In the genomic region with DNA sequence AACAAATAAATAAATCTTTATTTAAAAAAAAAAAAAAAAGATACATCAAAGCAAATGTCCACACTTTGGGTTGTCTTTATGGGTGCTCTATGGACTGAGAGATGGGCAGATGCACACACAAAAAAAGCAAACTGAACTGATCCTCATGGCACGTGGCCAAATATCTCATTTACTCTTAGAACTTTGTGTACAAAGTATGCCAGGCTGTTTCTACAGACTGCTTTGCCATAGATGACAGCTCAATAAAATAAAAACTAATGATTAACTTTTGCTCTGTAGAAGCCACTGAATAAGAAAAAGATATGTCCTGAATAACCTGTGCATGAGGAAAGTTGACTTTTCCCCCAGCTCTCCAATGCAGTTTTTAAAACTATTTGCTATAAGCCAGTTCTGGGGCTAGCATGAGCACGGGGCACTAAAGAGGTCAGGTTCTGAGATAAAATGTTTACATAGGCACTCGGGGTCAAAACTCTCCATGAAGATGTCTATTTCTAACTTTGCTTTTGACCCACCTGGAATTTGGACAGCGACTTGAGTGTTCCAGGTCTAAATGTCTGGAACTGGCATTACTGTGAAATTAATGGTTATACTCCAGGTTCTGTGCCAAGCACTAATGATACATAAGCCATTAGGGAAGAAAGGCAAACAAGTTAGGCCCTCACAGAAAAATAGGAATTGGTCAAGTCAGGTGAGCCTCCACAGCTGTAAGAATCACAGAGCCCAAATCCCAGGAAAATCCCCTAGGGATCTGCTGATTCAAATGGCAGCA, we compare ENCODE assay signal across 19 mouse cellular contexts. TPM values are rescaled to one million over a fixed set of nuclear protein-coding genes. Genes with fewer than 3 reads are reported as not detected.
DNase-seq lines count a peak whose midpoint lies in the region; ATAC-seq and TF ChIP-seq lines count a peak whose summit lies in the region.
"Had no signal": no experiment of that assay in that cellular context is flagged by ENCODE, and none has a peak within 500 bp of the region (broad histone marks: within the 10 kb centered on the region; RNA-seq: fewer than 3 reads in every experiment).

No protein-coding gene starts in this region.

- no peaks in the 10 kb centered on the region for H3K4me1 ChIP-seq in stomach, embryonic 15.5 days
- no peaks in the 10 kb centered on the region for H3K4me1 ChIP-seq in stomach, postnatal 0 days (replicated peaks; ENCODE audit: control insufficient read depth, insufficient read depth)
- peaks cover 18% of the 10 kb centered on the region for H3K4me1 ChIP-seq in kidney, adult 2 months (ENCODE audit: control insufficient read depth, insufficient read depth, low read length)
- H3K4me1 ChIP-seq: midbrain, embryonic 15.5 days had no signal

- peak; percentile 60; the same call in 1 of the 2 replicates for ATAC-seq in stomach, embryonic 15.5 days (ENCODE audit: insufficient read depth, low FRiP score, low read depth)
- no peak for ATAC-seq in stomach, postnatal 0 days (ENCODE audit: low FRiP score, low TSS enrichment)
- ATAC-seq: hindbrain, embryonic 16.5 days; midbrain, embryonic 15.5 days had no signal

- no peak overlapping the region for H3K27ac ChIP-seq in stomach, embryonic 15.5 days
- no peak overlapping the region for H3K27ac ChIP-seq in stomach, postnatal 0 days (replicated peaks)
- peak overlapping the region; percentile 99 for H3K27ac ChIP-seq in kidney, adult 2 months (ENCODE audit: insufficient read depth, low read depth, low read length)
- H3K27ac ChIP-seq: forebrain, embryonic 12.5 days; midbrain, embryonic 15.5 days had no signal

- no peaks in the 10 kb centered on the region for H3K36me3 ChIP-seq in stomach, embryonic 15.5 days
- no peaks in the 10 kb centered on the region for H3K36me3 ChIP-seq in stomach, postnatal 0 days (ENCODE audit: control insufficient read depth, insufficient read depth, low read length)
- H3K36me3 ChIP-seq in kidney, adult 2 months (ENCODE audit: control insufficient read depth, insufficient read depth, low read length): no peaks in the 10 kb centered on the region
- H3K36me3 ChIP-seq: forebrain, embryonic 12.5 days; midbrain, embryonic 15.5 days had no signal

- TF ChIP-seq POLR2A in kidney, adult 2 months (IDR thresholded peaks at IDR 0.05; ENCODE audit: low read depth, low read length): no peak

- no peak for TF ChIP-seq EP300 in stomach, postnatal 0 days (optimal IDR thresholded peaks at IDR 0.05)

- no peak overlapping the region for H3K9ac ChIP-seq in stomach, embryonic 15.5 days
- no peak overlapping the region for H3K9ac ChIP-seq in stomach, postnatal 0 days (ENCODE audit: low read length)
- H3K9ac ChIP-seq: forebrain, embryonic 12.5 days; midbrain, embryonic 15.5 days had no signal

- no peak overlapping the region for H3K4me3 ChIP-seq in stomach, embryonic 15.5 days (replicated peaks)
- no peak overlapping the region for H3K4me3 ChIP-seq in stomach, postnatal 0 days (ENCODE audit: low read depth, low read length)
- no peak overlapping the region for H3K4me3 ChIP-seq in kidney, adult 2 months (ENCODE audit: insufficient read depth, low read depth, low read length)
- H3K4me3 ChIP-seq: forebrain, embryonic 12.5 days; midbrain, embryonic 15.5 days; myocyte had no signal

- 50% methylated on average over 4 of the region's 4 CpGs for WGBS in stomach, embryonic 15.5 days
- WGBS in stomach, postnatal 0 days: 45% methylated on average over 4 of the region's 4 CpGs
- 50% methylated on average over 4 of the region's 4 CpGs for whole genome bisulfite sequencing in kidney, adult 2 months

- no peak for DNase-seq in stomach, postnatal 0 days (ENCODE audit: low spot score)
- DNase-seq in kidney, adult 2 months: peak; percentile 88
- DNase-seq in kidney, postnatal 25 days: peak; percentile 49 to 54
- no peak for DNase-seq in cerebellum, postnatal 4 days (ENCODE audit: low spot score in 2 of 2)
- DNase-seq in ovary, postnatal 10 days (ENCODE audit: low spot score): no peak
- no peak for DNase-seq in lung, postnatal 14 days
- DNase-seq: adrenal gland, postnatal 10 days; cerebellum, adult 11 months; cerebellum, postnatal 14 days; gastrocnemius, postnatal 25 days; lung, adult 18-20 months; lung, postnatal 36 days; spleen, adult 18-20 months; thymus, adult 2 months had no signal

- no peak for TF ChIP-seq CTCF in stomach, postnatal 0 days (IDR thresholded peaks at IDR 0.05; ENCODE audit: low read depth)
- no peak for TF ChIP-seq CTCF in kidney, adult 2 months (conservative IDR thresholded peaks at IDR 0.05; ENCODE audit: insufficient read depth, insufficient read length, low read depth, low read length)

- H3K4me2 ChIP-seq in stomach, embryonic 15.5 days: no peak overlapping the region
- no peak overlapping the region for H3K4me2 ChIP-seq in stomach, postnatal 0 days (replicated peaks; ENCODE audit: low read depth)
- H3K4me2 ChIP-seq: forebrain, embryonic 12.5 days; midbrain, embryonic 15.5 days had no signal

- no peaks in the 10 kb centered on the region for H3K9me3 ChIP-seq in stomach, embryonic 15.5 days
- H3K9me3 ChIP-seq in stomach, postnatal 0 days (ENCODE audit: control insufficient read depth, low read length): no peaks in the 10 kb centered on the region
- H3K9me3 ChIP-seq: forebrain, embryonic 12.5 days; midbrain, embryonic 15.5 days had no signal

- H3K27me3 ChIP-seq in stomach, embryonic 15.5 days (replicated peaks): no peaks in the 10 kb centered on the region
- no peaks in the 10 kb centered on the region for H3K27me3 ChIP-seq in stomach, postnatal 0 days (ENCODE audit: control insufficient read depth, insufficient read depth, low read length)
- H3K27me3 ChIP-seq in kidney, adult 2 months (replicated peaks; ENCODE audit: control insufficient read depth, insufficient read depth, low read length): no peaks in the 10 kb centered on the region
- H3K27me3 ChIP-seq: forebrain, embryonic 12.5 days; midbrain, embryonic 15.5 days had no signal

RNA-seq across cellular contexts. Expression of gene Sumf1, which starts 44.5 kb away (rescaled TPM):
- polyA plus RNA-seq in stomach, embryonic 15.5 days (2015; fragmentation: Nextera tagmentation; extraction: Ambion mirVana): 23.1 and 26.1 TPM in 2 replicates
- polyA plus RNA-seq in stomach, postnatal 0 days (2015; fragmentation: Nextera tagmentation; extraction: Ambion mirVana): 20.0 and 20.5 TPM in 2 replicates
- polyA plus RNA-seq in kidney, adult 2 months (2012; rRNA removed): 37.6 and 46.0 TPM in 2 replicates

Comparison
In these comparisons a context has a peak if more than half of its experiments do, and no peak if none do; other contexts are left out.
1. DNase-seq: peak in kidney, adult 2 months (single experiment) and kidney, postnatal 25 days (2 of 2); none in stomach, postnatal 0 days (single experiment), cerebellum, postnatal 4 days (0 of 2), ovary, postnatal 10 days (single experiment) and lung, postnatal 14 days (single experiment).